Mouse (Mus musculus): ENCODE data around the gene Gpr108. TPM values are rescaled to one million over a fixed set of nuclear protein-coding genes. Genes with fewer than 3 reads are reported as not detected.

The Gpr108 gene
- polyA plus RNA-seq, 1 experiment from 2014 or later: 27.6 TPM

GRCm38 (mm10) chr17:57267556-57268126, 19.4 kb upstream of the Gpr108 start:
- no peak overlapping the region for H3K27ac ChIP-seq (replicated peaks; ENCODE audit: low read depth, low read length)
- ATAC-seq (replicated peaks; ENCODE audit: insufficient number of reproducible peaks, low FRiP score, low TSS enrichment, low read depth) (no peak), DNase-seq (ENCODE audit: low spot score) (no peak)
- H3K9me3 ChIP-seq (replicated peaks; ENCODE audit: control insufficient read depth, low read length): no peaks in the 10 kb centered on the region
- no peaks in the 10 kb centered on the region for H3K27me3 ChIP-seq (ENCODE audit: control insufficient read depth, insufficient read depth, low read length)
- no peak overlapping the region for H3K4me3 ChIP-seq (ENCODE audit: low read depth, low read length)
- 88% methylated on average over 6 of the region's 6 CpGs for WGBS
- no peak overlapping the region for H3K4me2 ChIP-seq (ENCODE audit: low read depth, low read length)
- no peaks in the 10 kb centered on the region; the same call in 1 of the 2 replicates for H3K36me3 ChIP-seq (replicated peaks; ENCODE audit: control insufficient read depth, insufficient read depth, low read depth, low read length)
- H3K9ac ChIP-seq (replicated peaks; ENCODE audit: low read length): no peak overlapping the region
- H3K4me1 ChIP-seq (ENCODE audit: control insufficient read depth, insufficient read depth, low read length): no peaks in the 10 kb centered on the region

GRCm38 (mm10) chr17:57264972-57265945, 17.0 kb upstream of the Gpr108 start:
- peak; percentile 25 for DNase-seq (ENCODE audit: low spot score)
- Histone ChIP-seq H3K4me1 (ENCODE audit: control insufficient read depth, insufficient read depth, low read length) (no peaks in the 10 kb centered on the region), H3K27ac (replicated peaks; ENCODE audit: low read depth, low read length) (no peak overlapping the region), H3K4me2 (ENCODE audit: low read depth, low read length) (no peak overlapping the region; the same call in 1 of the 2 replicates), H3K36me3 (replicated peaks; ENCODE audit: control insufficient read depth, insufficient read depth, low read depth, low read length) (peaks cover 9% of the 10 kb centered on the region; the same call in 1 of the 2 replicates), H3K27me3 (ENCODE audit: control insufficient read depth, insufficient read depth, low read length) (no peaks in the 10 kb centered on the region), H3K9ac (replicated peaks; ENCODE audit: low read length) (no peak overlapping the region), H3K4me3 (ENCODE audit: low read depth, low read length) (no peak overlapping the region), H3K9me3 (replicated peaks; ENCODE audit: control insufficient read depth, low read length) (no peaks in the 10 kb centered on the region)
- 31% methylated on average over 21 of the region's 22 CpGs for WGBS
- peak; percentile 64 for ATAC-seq (replicated peaks; ENCODE audit: insufficient number of reproducible peaks, low FRiP score, low TSS enrichment, low read depth)

- no peak overlapping the region for H3K4me3 ChIP-seq (ENCODE audit: low read depth, low read length)
- no peak for DNase-seq (ENCODE audit: low spot score)
- no peak overlapping the region for H3K27ac ChIP-seq (replicated peaks; ENCODE audit: low read depth, low read length)
- H3K9ac ChIP-seq (replicated peaks; ENCODE audit: low read length): no peak overlapping the region
- no peaks in the 10 kb centered on the region for H3K27me3 ChIP-seq (ENCODE audit: control insufficient read depth, insufficient read depth, low read length)
- WGBS: 72% methylated on average over 2 of the region's 2 CpGs
- H3K4me2 ChIP-seq (ENCODE audit: low read depth, low read length): no peak overlapping the region
- no peak; the same call in 1 of the 2 replicates for ATAC-seq (replicated peaks; ENCODE audit: insufficient number of reproducible peaks, low FRiP score, low TSS enrichment, low read depth)
- no peaks in the 10 kb centered on the region for H3K9me3 ChIP-seq (replicated peaks; ENCODE audit: control insufficient read depth, low read length)
- peaks cover 9% of the 10 kb centered on the region; the same call in 1 of the 2 replicates for H3K36me3 ChIP-seq (replicated peaks; ENCODE audit: control insufficient read depth, insufficient read depth, low read depth, low read length)
- no peaks in the 10 kb centered on the region for H3K4me1 ChIP-seq (ENCODE audit: control insufficient read depth, insufficient read depth, low read length)
Measured at GRCm38 (mm10) chr17:57264164-57264563, 15.9 kb upstream of the Gpr108 start.

- no peaks in the 10 kb centered on the region for H3K9me3 ChIP-seq (replicated peaks; ENCODE audit: control insufficient read depth, low read length)
- H3K36me3 ChIP-seq (replicated peaks; ENCODE audit: control insufficient read depth, insufficient read depth, low read depth, low read length): peaks cover 9% of the 10 kb centered on the region; the same call in 1 of the 2 replicates
- DNase-seq (ENCODE audit: low spot score) (no peak), ATAC-seq (replicated peaks; ENCODE audit: insufficient number of reproducible peaks, low FRiP score, low TSS enrichment, low read depth) (no peak)
- H3K27ac ChIP-seq (replicated peaks; ENCODE audit: low read depth, low read length): no peak overlapping the region
- H3K9ac ChIP-seq (replicated peaks; ENCODE audit: low read length): no peak overlapping the region
- no peaks in the 10 kb centered on the region for H3K4me1 ChIP-seq (ENCODE audit: control insufficient read depth, insufficient read depth, low read length)
- H3K4me2 ChIP-seq (ENCODE audit: low read depth, low read length): no peak overlapping the region
- WGBS: 90% methylated on average over 17 of the region's 17 CpGs
- no peaks in the 10 kb centered on the region for H3K27me3 ChIP-seq (ENCODE audit: control insufficient read depth, insufficient read depth, low read length)
- no peak overlapping the region for H3K4me3 ChIP-seq (ENCODE audit: low read depth, low read length)
Measured at GRCm38 (mm10) chr17:57262901-57263550, 14.8 kb upstream of the Gpr108 start.

- no peak overlapping the region for H3K27ac ChIP-seq (replicated peaks; ENCODE audit: low read depth, low read length)
- DNase-seq (ENCODE audit: low spot score): no peak
- H3K27me3 ChIP-seq (ENCODE audit: control insufficient read depth, insufficient read depth, low read length): no peaks in the 10 kb centered on the region
- H3K4me2 ChIP-seq (ENCODE audit: low read depth, low read length): no peak overlapping the region
- H3K4me1 ChIP-seq (ENCODE audit: control insufficient read depth, insufficient read depth, low read length): no peaks in the 10 kb centered on the region
- no peak overlapping the region for H3K4me3 ChIP-seq (ENCODE audit: low read depth, low read length)
- no peak overlapping the region for H3K9ac ChIP-seq (replicated peaks; ENCODE audit: low read length)
- no peaks in the 10 kb centered on the region for H3K9me3 ChIP-seq (replicated peaks; ENCODE audit: control insufficient read depth, low read length)
- ATAC-seq (replicated peaks; ENCODE audit: insufficient number of reproducible peaks, low FRiP score, low TSS enrichment, low read depth): no peak
- 41% methylated on average over 1 of the region's 1 CpGs for WGBS
- H3K36me3 ChIP-seq (replicated peaks; ENCODE audit: control insufficient read depth, insufficient read depth, low read depth, low read length): peaks cover 9% of the 10 kb centered on the region
Measured at GRCm38 (mm10) chr17:57261796-57262195, 13.6 kb upstream of the Gpr108 start.

- DNase-seq (ENCODE audit: low spot score) (no peak), ATAC-seq (replicated peaks; ENCODE audit: insufficient number of reproducible peaks, low FRiP score, low TSS enrichment, low read depth) (no peak)
- H3K27me3 ChIP-seq (ENCODE audit: control insufficient read depth, insufficient read depth, low read length): no peaks in the 10 kb centered on the region
- H3K27ac ChIP-seq (replicated peaks; ENCODE audit: low read depth, low read length): no peak overlapping the region
- H3K9me3 ChIP-seq (replicated peaks; ENCODE audit: control insufficient read depth, low read length): no peaks in the 10 kb centered on the region
- 92% methylated on average over 4 of the region's 4 CpGs for WGBS
- no peaks in the 10 kb centered on the region for H3K4me1 ChIP-seq (ENCODE audit: control insufficient read depth, insufficient read depth, low read length)
- H3K36me3 ChIP-seq (replicated peaks; ENCODE audit: control insufficient read depth, insufficient read depth, low read depth, low read length): peaks cover 9% of the 10 kb centered on the region
- H3K9ac ChIP-seq (replicated peaks; ENCODE audit: low read length): no peak overlapping the region
- H3K4me2 ChIP-seq (ENCODE audit: low read depth, low read length): no peak overlapping the region
- H3K4me3 ChIP-seq (ENCODE audit: low read depth, low read length): no peak overlapping the region
Measured at GRCm38 (mm10) chr17:57261286-57261685, 13.0 kb upstream of the Gpr108 start.

- ATAC-seq (replicated peaks; ENCODE audit: insufficient number of reproducible peaks, low FRiP score, low TSS enrichment, low read depth) (no peak), DNase-seq (ENCODE audit: low spot score) (no peak)
- Histone ChIP-seq H3K27me3 (ENCODE audit: control insufficient read depth, insufficient read depth, low read length) (no peaks in the 10 kb centered on the region), H3K9ac (replicated peaks; ENCODE audit: low read length) (no peak overlapping the region), H3K36me3 (replicated peaks; ENCODE audit: control insufficient read depth, insufficient read depth, low read depth, low read length) (peaks cover 9% of the 10 kb centered on the region), H3K4me3 (ENCODE audit: low read depth, low read length) (no peak overlapping the region), H3K9me3 (replicated peaks; ENCODE audit: control insufficient read depth, low read length) (no peaks in the 10 kb centered on the region), H3K4me1 (ENCODE audit: control insufficient read depth, insufficient read depth, low read length) (no peaks in the 10 kb centered on the region), H3K4me2 (ENCODE audit: low read depth, low read length) (no peak overlapping the region), H3K27ac (replicated peaks; ENCODE audit: low read depth, low read length) (no peak overlapping the region)
- WGBS: 91% methylated on average over 9 of the region's 9 CpGs
Measured at GRCm38 (mm10) chr17:57260351-57260750, 12.1 kb upstream of the Gpr108 start.
